Mouse (Mus musculus): ENCODE results near the gene S1pr5. TPM values are rescaled to one million over a fixed set of nuclear protein-coding genes. Genes with fewer than 3 reads are reported as not detected.
"Not testable (repeated sequence)": the region's sequence is repeated elsewhere in the genome, so short reads cannot be mapped to it uniquely, and the experiment has no call there.

The S1pr5 gene
- total RNA-seq, 2 experiments from 2014 or later: 11.1 to 11.2 TPM

GRCm38 (mm10) chr9:21237368-21238003, 10.8 kb downstream of the S1pr5 start:
- peak; percentile 35 to 38 for DNase-seq

- DNase-seq: no peak
These were observed 11.3 kb downstream of the S1pr5 start for GRCm38 (mm10) chr9:21236991-21237367.

- no peak for DNase-seq
These were observed 12.9 kb downstream of the S1pr5 start for GRCm38 (mm10) chr9:21235341-21235740.

DNA sequence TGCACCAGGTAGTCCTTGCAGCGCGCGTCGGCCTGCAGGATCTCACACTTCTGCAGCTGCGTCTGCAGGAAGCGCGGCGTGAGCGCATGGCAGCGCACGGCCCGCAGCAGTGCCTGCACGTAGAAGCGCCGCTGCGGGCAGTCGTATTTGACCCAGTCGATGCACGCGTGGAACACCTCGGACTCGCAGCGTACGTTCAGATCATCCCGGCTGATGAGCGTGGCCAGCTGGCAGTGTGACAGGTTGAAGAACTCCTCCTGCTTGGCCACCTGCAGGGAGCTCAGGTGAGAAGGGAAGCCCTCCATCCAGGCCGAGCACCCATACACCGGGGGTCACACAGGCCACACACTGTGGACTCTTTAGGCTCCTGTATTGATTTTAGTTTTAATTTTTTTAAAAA, 14.4 kb downstream of the S1pr5 start:
- no peak for DNase-seq

DNA sequence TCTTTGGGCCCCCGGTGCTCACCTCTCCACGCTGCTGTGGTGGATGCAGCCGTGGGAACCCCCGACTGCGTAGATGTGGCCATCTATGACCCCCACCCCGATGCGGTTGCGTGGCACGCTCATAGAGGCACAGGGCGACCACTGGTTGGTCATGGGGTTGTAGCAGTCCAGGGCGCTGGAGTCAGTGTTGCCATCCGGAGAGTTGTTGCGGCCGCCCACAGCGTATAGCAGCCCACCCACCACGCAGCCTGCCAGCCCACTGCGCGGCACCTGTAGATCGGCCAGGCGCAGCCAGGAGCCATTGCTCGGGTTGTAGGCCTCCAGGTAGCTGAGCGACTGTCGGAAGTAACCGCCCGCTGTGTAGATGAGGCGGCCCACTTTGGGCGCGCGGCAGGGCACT, 14.9 kb downstream of the S1pr5 start:
- DNase-seq: no peak

DNA sequence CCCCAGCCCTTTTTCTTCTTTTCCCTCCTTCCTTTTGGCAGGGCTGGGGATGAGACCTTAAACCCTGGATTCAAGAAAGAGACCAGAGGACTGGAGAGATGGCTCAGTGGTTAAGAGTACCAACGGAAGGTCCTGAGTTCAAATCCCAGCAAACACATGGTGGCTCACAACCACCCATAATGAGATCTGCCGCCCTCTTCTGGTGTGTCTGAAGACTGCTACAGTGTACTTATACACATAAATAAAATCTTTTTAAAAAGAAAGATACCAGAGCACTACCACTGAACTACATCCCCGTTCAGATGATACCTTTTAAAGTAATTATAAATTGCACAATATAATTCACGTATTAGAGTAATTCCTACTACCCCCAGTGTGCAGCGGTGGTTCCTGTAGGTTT, 15.4 kb downstream of the S1pr5 start:
- no peak for DNase-seq

GRCm38 (mm10) chr9:21231551-21231950, 16.7 kb downstream of the S1pr5 start:
- DNase-seq: no peak

DNA sequence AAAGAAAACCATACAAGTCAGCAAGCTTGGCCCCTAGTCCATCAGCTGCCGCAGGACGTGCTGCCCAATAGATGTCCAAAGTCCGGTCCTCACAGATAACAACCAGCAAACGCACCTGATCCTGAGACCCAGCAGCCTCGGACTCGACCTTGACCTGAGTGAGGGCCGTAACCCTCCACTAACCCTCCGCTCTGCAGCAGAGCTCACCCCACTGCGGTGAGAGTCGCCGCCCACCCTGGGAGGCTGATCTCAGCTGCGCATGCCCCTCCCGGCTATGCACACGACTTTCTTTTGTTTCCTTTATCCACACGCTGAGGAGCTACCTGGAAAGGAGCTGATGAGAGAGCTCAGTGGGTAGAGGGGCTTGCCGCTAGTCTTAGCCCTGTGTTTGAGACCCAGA, 20.9 kb downstream of the S1pr5 start:
- no peak for DNase-seq

DNA sequence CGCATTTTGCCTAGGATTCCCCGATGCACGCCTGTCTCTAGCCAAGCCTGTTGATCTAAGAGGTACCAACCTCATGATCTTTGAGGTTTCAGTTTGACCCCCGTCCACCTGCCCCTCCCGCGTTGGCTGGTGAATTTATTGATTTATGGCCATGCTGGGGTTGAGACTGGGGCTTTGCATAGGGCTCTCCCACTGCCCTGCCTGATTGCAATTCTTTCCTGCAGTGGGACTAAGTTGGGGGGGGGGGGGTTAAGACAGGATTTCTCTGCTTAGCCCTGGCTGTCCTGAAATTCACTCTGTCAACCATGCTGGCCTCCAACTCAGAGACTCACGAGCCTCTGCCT, 22.9 kb downstream of the S1pr5 start:
- DNase-seq: no peak

DNA sequence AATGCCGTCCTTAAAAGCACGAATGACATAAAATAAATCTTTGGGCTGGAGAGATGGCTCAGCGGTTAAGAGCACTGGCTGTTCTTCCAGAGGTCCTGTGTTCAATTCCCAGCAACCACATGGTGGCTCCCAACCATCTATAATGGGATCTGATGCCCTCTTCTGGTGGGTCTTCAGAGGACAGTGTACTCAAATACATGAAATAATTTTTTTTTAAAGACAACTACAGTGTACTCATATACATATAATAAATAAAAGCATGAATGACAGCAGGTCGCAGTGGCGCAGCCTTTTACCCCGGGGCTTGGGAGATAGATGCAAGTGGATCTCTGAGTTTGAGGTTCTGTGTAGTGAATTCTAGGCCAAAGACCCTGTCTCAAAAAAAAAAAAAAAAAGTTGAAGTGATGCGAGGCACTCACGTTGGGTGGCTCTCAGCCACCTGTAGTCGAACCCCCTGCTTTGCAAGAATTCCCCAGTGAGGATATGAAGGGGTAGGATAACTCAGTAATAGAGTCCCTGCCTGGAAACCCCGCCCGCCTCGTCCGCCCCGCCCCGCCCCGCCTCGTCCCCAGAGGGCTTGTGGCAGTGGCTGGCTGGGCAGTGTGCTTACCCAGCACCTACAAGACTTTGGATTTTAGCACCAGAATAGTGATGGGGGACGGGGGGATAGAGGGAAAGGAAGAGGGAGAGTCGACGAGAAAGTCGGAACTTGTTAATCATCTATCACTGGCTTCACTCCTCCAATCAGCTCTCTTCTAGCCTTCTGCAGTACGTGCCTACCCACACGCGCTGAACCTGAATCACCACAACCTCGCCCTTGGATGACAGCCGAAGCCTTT, 23.4 kb downstream of the S1pr5 start:
- DNase-seq: no peak

DNA sequence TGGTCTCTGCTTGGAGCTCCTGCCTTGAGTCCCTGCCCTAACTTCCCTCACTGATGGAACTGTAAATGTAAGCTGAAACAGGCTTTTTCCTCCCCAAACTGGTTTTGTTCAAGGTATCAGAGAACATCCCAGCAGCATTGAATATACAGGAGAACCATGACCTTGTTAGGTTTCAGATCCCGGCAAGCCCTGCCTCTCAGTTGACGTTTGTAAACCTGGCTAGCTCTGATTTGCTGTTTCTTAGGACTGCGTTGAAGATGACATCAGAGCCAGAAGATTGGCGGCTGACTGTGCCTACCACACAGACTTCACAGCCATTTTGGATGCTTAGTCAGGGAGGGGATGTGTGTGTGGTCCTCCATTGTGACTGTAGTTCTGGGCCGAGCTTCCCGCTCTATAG, 24.3 kb downstream of the S1pr5 start:
- DNase-seq: no peak

DNA sequence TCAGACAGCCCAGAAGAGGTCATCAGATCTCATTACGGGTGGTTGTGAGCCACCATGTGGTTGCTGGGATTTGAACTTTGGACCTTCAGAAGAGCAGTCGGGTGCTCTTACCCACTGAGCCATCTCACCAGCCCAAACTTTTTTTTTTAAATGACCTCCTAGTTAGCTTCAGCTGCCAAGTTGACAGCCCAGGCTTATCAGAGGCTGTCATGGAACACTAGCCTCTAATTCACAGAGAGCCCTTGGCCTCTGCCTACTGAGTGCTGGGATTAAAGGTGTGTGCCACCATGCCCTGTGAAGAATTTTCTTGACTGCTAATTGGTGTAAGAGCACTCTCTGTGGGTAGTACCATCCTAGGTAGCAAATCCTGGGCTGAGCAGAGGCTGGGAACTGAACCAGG, 24.8 kb downstream of the S1pr5 start:
- not testable (repeated sequence) for DNase-seq

GRCm38 (mm10) chr9:21221383-21221929, 26.8 kb downstream of the S1pr5 start:
- DNase-seq: no peak

DNA sequence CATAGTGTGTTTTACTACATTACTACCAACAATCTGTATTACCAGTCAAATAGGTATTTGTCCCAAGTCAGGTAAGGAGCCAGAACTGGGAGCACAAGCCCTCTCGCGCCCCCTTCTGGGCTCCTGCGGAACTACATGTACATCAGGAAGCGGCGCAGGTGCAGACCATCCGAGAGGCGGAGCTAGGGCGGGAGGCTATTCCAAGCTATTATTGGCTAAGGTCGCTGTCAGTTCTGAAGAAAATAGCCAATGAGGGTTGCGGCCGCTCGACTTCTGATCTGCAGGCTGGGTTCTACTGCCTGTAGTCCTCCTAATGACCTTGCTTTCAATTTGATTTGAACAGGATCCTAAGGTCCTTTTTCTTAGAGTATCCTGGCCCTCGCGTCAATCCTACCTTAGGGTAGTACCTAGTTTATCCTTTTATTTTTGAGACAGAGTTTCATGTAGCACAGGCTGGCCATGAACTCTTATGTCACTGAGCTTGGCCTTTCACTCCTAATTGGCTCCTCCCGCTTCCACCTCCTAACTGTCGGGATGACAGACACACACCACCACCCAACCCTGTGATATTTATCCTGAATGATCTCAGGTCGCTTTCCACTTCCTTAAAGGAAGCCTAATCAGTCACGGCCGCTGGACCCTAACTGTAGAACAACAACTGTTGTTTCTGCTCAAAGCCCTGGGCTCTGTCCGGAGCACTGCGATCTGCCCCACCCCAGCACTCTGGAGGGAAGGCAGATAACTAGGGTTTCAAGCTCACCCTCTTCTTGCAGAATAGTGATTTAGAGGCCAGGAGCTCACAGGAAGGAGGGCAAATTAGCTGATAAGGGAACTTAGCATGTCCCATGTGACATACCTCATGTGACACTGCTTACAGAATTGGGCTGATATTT, 27.5 kb downstream of the S1pr5 start:
- DNase-seq: peak; percentile 90 to 92

DNA sequence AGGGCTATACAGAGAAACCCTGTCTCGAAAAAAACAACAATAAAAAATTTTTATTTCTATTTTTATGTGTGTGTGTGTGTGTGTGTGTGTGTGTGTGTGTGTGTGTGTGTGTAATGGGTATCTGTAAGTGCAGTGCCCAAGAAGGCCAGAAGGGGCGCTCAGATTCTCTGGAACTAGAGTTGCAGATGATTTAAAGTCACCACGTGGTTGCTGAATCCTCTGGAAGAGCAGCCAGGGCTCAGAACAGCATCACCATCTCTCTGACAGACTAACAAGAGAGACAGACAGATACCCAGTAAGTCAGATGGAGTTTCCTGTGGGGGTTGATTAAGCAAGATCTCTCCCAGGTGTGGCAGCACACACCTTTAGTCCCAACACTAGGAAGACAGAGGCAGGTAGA, 28.4 kb downstream of the S1pr5 start:
- no peak for DNase-seq

GRCm38 (mm10) chr9:21216050-21216841, 32.0 kb downstream of the S1pr5 start:
- DNase-seq: peak; percentile 55 to 61

DNA sequence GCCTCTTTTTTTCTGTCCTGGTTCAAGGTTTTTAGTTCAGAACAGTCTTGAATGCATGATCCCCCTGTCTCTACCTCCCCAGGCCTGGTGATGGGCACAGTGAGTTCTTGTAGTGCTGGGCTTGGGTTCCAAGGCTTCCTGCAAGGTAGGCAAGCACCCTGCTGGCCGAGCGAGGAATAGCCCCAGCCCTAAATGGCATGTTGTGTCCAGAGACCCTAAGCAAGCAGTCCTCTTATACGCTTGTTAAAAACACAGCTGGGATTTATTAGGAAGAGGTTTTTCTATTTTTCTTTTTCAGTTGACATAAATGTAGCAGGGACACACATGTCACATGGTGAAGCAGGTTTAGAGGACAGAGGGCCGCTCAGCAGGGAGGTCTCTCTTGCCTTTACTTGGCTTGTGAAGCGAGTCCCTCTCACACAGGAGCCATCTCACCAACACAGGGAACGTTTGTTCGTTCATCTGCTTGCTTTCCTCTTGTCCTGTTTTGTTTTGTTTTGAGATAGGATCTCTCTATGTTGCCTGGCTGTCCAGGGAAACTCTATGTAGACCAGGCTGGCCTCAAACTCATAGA, 34.5 kb downstream of the S1pr5 start:
- DNase-seq: no peak

DNA sequence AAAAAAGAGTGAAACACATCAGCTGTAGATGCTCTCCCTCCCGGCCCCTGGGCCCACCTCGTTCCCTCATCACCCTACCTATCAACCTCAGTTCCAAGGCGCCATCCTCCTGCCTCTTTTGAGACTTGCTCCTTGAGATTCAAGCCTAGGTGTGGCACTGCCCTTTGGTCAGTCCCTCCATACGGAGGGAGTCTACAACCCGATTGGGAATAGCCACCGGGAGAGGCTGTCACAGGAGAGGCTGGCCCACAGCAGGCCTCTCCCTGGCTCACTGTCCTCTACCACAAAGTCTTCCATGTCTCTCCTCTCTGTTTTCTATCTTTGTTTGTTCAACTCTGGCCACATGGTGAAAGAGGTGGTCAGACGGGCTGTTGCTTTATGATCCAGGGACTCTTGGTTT, 36.6 kb downstream of the S1pr5 start:
- DNase-seq: no peak

- no peak for DNase-seq
These were observed 37.4 kb downstream of the S1pr5 start for GRCm38 (mm10) chr9:21210821-21211220.

- no peak for DNase-seq
These were observed 39.6 kb downstream of the S1pr5 start for GRCm38 (mm10) chr9:21208626-21209025.

DNA sequence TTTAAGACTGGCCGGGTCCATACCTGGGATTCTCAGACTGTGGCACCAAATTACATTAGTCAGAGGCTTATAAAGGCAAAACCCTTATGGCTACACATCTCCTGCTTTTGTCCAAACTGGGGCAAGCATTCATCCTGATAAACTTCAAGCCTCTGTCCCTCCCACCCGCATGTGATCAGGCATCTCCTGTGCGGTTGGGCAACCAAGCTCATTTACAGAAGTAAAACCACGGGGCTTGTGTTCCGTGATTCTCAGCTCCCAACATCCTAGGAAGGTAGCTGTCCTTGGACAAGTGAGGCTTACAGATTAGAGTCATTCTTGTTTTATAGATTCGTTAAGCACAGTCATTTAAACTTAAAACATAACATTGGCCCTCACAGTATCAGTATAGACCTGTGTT, 41.4 kb downstream of the S1pr5 start:
- DNase-seq: no peak

All from layer of hippocampus, postnatal 36 days (tissue).